Mouse (Mus musculus): ENCODE data around the gene Tceal9. TPM values are rescaled to one million over a fixed set of nuclear protein-coding genes. Genes with fewer than 3 reads are reported as not detected.
"Not testable (repeated sequence)": the region's sequence is repeated elsewhere in the genome, so short reads cannot be mapped to it uniquely, and the experiment has no call there.

The Tceal9 gene
- polyA plus RNA-seq, 1 experiment from 2014 or later: 515 TPM

GRCm38 (mm10) chrX:136248811-136249210 is 3.9 kb downstream of the Tceal9 start:
- Histone ChIP-seq H3K4me1 (ENCODE audit: control insufficient read depth in 2 of 2, insufficient read depth in 2 of 2, low read length in 2 of 2) (no peaks in the 10 kb centered on the region), H3K27ac (replicated peaks in 1 of 2; ENCODE audit: control insufficient read depth in 1 of 2, insufficient read depth in 1 of 2, low read depth in 2 of 2, low read length in 2 of 2) (0 out of 4 replicates have a peak overlapping the region, but pooled peaks of 1 of the 2 experiments have one; percentile 19), H3K36me3 (ENCODE audit: control insufficient read depth, insufficient read depth, low read length) (peaks cover 16% of the 10 kb centered on the region), H3K9ac (ENCODE audit: low read length) (no peak overlapping the region), H3K4me3 (ENCODE audit: control insufficient read depth in 1 of 2, insufficient read depth in 1 of 2, low read depth in 1 of 2, low read length in 2 of 2) (no peak overlapping the region), H3K4me2 (ENCODE audit: low read length) (no peak overlapping the region), H3K9me3 (ENCODE audit: control insufficient read depth, low read length) (no peaks in the 10 kb centered on the region), H3K27me3 (ENCODE audit: control insufficient read depth, insufficient read depth, low read length) (no peaks in the 10 kb centered on the region)
- ATAC-seq (ENCODE audit: insufficient number of reproducible peaks, insufficient read depth, low FRiP score, low read depth): no peak
- 38% methylated on average over 6 of the region's 6 CpGs for WGBS

- Histone ChIP-seq H3K9me3 (ENCODE audit: control insufficient read depth, low read length) (no peaks in the 10 kb centered on the region), H3K9ac (ENCODE audit: low read length) (no peak overlapping the region), H3K27ac (replicated peaks in 1 of 2; ENCODE audit: control insufficient read depth in 1 of 2, insufficient read depth in 1 of 2, low read depth in 2 of 2, low read length in 2 of 2) (no peak overlapping the region), H3K4me2 (ENCODE audit: low read length) (no peak overlapping the region), H3K4me1 (ENCODE audit: control insufficient read depth in 2 of 2, insufficient read depth in 2 of 2, low read length in 2 of 2) (no peaks in the 10 kb centered on the region), H3K4me3 (ENCODE audit: control insufficient read depth in 1 of 2, insufficient read depth in 1 of 2, low read depth in 1 of 2, low read length in 2 of 2) (no peak overlapping the region), H3K36me3 (ENCODE audit: control insufficient read depth, insufficient read depth, low read length) (peaks cover 16% of the 10 kb centered on the region), H3K27me3 (ENCODE audit: control insufficient read depth, insufficient read depth, low read length) (no peaks in the 10 kb centered on the region)
- WGBS: 72% methylated on average over 7 of the region's 7 CpGs
- ATAC-seq (ENCODE audit: insufficient number of reproducible peaks, insufficient read depth, low FRiP score, low read depth): no peak
Observed at GRCm38 (mm10) chrX:136249671-136250070, 4.8 kb downstream of the Tceal9 start.

- H3K4me1 ChIP-seq (ENCODE audit: control insufficient read depth in 2 of 2, insufficient read depth in 2 of 2, low read length in 2 of 2): no peaks in the 10 kb centered on the region; a peak in 2 of 4 replicates
- peaks cover 10% of the 10 kb centered on the region for H3K36me3 ChIP-seq (ENCODE audit: control insufficient read depth, insufficient read depth, low read length)
- H3K4me3 ChIP-seq (ENCODE audit: control insufficient read depth in 1 of 2, insufficient read depth in 1 of 2, low read depth in 1 of 2, low read length in 2 of 2): no peak overlapping the region
- no peak overlapping the region for H3K4me2 ChIP-seq (ENCODE audit: low read length)
- H3K27me3 ChIP-seq (ENCODE audit: control insufficient read depth, insufficient read depth, low read length): no peaks in the 10 kb centered on the region
- no peak for ATAC-seq (ENCODE audit: insufficient number of reproducible peaks, insufficient read depth, low FRiP score, low read depth)
- no peaks in the 10 kb centered on the region for H3K9me3 ChIP-seq (ENCODE audit: control insufficient read depth, low read length)
- WGBS: 34% methylated on average over 6 of the region's 6 CpGs
- H3K27ac ChIP-seq (replicated peaks in 1 of 2; ENCODE audit: control insufficient read depth in 1 of 2, insufficient read depth in 1 of 2, low read depth in 2 of 2, low read length in 2 of 2): no peak overlapping the region
- H3K9ac ChIP-seq (ENCODE audit: low read length): no peak overlapping the region
Observed at GRCm38 (mm10) chrX:136252023-136252729, 7.3 kb downstream of the Tceal9 start.

- peaks cover 0 to 3% of the 10 kb centered on the region in 2 experiments; a peak in 2 of 4 replicates for H3K4me1 ChIP-seq (ENCODE audit: control insufficient read depth in 2 of 2, insufficient read depth in 2 of 2, low read length in 2 of 2)
- peaks cover 13% of the 10 kb centered on the region; the same call in 1 of the 2 replicates for H3K36me3 ChIP-seq (ENCODE audit: control insufficient read depth, insufficient read depth, low read length)
- ATAC-seq (ENCODE audit: insufficient number of reproducible peaks, insufficient read depth, low FRiP score, low read depth): no peak
- 56% methylated on average over 5 of the region's 5 CpGs for WGBS
- no peak overlapping the region for H3K4me3 ChIP-seq (ENCODE audit: control insufficient read depth in 1 of 2, insufficient read depth in 1 of 2, low read depth in 1 of 2, low read length in 2 of 2)
- H3K9me3 ChIP-seq (ENCODE audit: control insufficient read depth, low read length): no peaks in the 10 kb centered on the region
- no peak overlapping the region for H3K4me2 ChIP-seq (ENCODE audit: low read length)
- H3K27ac ChIP-seq (replicated peaks in 1 of 2; ENCODE audit: control insufficient read depth in 1 of 2, insufficient read depth in 1 of 2, low read depth in 2 of 2, low read length in 2 of 2): no peak overlapping the region
- H3K27me3 ChIP-seq (ENCODE audit: control insufficient read depth, insufficient read depth, low read length): no peaks in the 10 kb centered on the region
- H3K9ac ChIP-seq (ENCODE audit: low read length): no peak overlapping the region
Observed at GRCm38 (mm10) chrX:136267720-136268119, 22.8 kb downstream of the Tceal9 start.

- Histone ChIP-seq H3K4me3 (ENCODE audit: control insufficient read depth in 1 of 2, insufficient read depth in 1 of 2, low read depth in 1 of 2, low read length in 2 of 2) (no peak overlapping the region), H3K4me1 (ENCODE audit: control insufficient read depth in 2 of 2, insufficient read depth in 2 of 2, low read length in 2 of 2) (peaks cover 0 to 3% of the 10 kb centered on the region in 2 experiments; a peak in 2 of 4 replicates), H3K36me3 (ENCODE audit: control insufficient read depth, insufficient read depth, low read length) (peaks cover 15% of the 10 kb centered on the region; the same call in 1 of the 2 replicates), H3K27me3 (ENCODE audit: control insufficient read depth, insufficient read depth, low read length) (no peaks in the 10 kb centered on the region), H3K4me2 (ENCODE audit: low read length) (no peak overlapping the region), H3K27ac (replicated peaks in 1 of 2; ENCODE audit: control insufficient read depth in 1 of 2, insufficient read depth in 1 of 2, low read depth in 2 of 2, low read length in 2 of 2) (no peak overlapping the region), H3K9ac (ENCODE audit: low read length) (no peak overlapping the region), H3K9me3 (ENCODE audit: control insufficient read depth, low read length) (no peaks in the 10 kb centered on the region)
- no peak for ATAC-seq (ENCODE audit: insufficient number of reproducible peaks, insufficient read depth, low FRiP score, low read depth)
- WGBS: 68% methylated on average over 4 of the region's 4 CpGs
Observed at GRCm38 (mm10) chrX:136268173-136268572, 23.3 kb downstream of the Tceal9 start.

GRCm38 (mm10) chrX:136269743-136270392 is 25.0 kb downstream of the Tceal9 start, which contains the start of gene Bex3:
TSS of gene Bex3 (plus strand) at chrX:136270253.
- peak; percentile 90 for ATAC-seq (ENCODE audit: insufficient number of reproducible peaks, insufficient read depth, low FRiP score, low read depth)
- Histone ChIP-seq H3K9ac (ENCODE audit: low read length) (peak within 1 kb of the TSS; percentile 77), H3K4me3 (ENCODE audit: control insufficient read depth in 1 of 2, insufficient read depth in 1 of 2, low read depth in 1 of 2, low read length in 2 of 2) (peak within 1 kb of the TSS; percentile 39 to 42), H3K36me3 (ENCODE audit: control insufficient read depth, insufficient read depth, low read length) (peaks cover 15% of the 10 kb centered on the region; the same call in 1 of the 2 replicates), H3K4me2 (ENCODE audit: low read length) (peak within 1 kb of the TSS; percentile 59), H3K27ac (replicated peaks in 1 of 2; ENCODE audit: control insufficient read depth in 1 of 2, insufficient read depth in 1 of 2, low read depth in 2 of 2, low read length in 2 of 2) (peak within 1 kb of the TSS; percentile 27 to 59; a peak in 2 of 4 replicates)
- H3K4me1 ChIP-seq (ENCODE audit: control insufficient read depth in 2 of 2, insufficient read depth in 2 of 2, low read length in 2 of 2); H3K27me3 ChIP-seq (ENCODE audit: control insufficient read depth, insufficient read depth, low read length); H3K9me3 ChIP-seq (ENCODE audit: control insufficient read depth, low read length): not testable (repeated sequence)
- 42% methylated on average over 6 of the region's 30 CpGs for WGBS

GRCm38 (mm10) chrX:136270393-136271111 is 25.7 kb downstream of the Tceal9 start:
- H3K4me3 ChIP-seq (ENCODE audit: control insufficient read depth in 1 of 2, insufficient read depth in 1 of 2, low read depth in 1 of 2, low read length in 2 of 2): peak overlapping the region; percentile 39 to 42
- H3K27me3 ChIP-seq (ENCODE audit: control insufficient read depth, insufficient read depth, low read length); ATAC-seq (ENCODE audit: insufficient number of reproducible peaks, insufficient read depth, low FRiP score, low read depth); H3K9me3 ChIP-seq (ENCODE audit: control insufficient read depth, low read length); H3K4me1 ChIP-seq (ENCODE audit: control insufficient read depth in 2 of 2, insufficient read depth in 2 of 2, low read length in 2 of 2): not testable (repeated sequence)
- H3K9ac ChIP-seq (ENCODE audit: low read length): peak overlapping the region; percentile 77
- WGBS: 21% methylated on average over 6 of the region's 60 CpGs
- H3K27ac ChIP-seq (replicated peaks in 1 of 2; ENCODE audit: control insufficient read depth in 1 of 2, insufficient read depth in 1 of 2, low read depth in 2 of 2, low read length in 2 of 2): peak overlapping the region in 1 of 2 experiments; percentile 59; a peak in 1 of 4 replicates
- peaks cover 15% of the 10 kb centered on the region; the same call in 1 of the 2 replicates for H3K36me3 ChIP-seq (ENCODE audit: control insufficient read depth, insufficient read depth, low read length)
- peak overlapping the region; percentile 59 for H3K4me2 ChIP-seq (ENCODE audit: low read length)

All from heart, embryonic 14.5 days (tissue).